Mouse (Mus musculus): ENCODE measurements around the gene Vmn1r214. TPM values are rescaled to one million over a fixed set of nuclear protein-coding genes. Genes with fewer than 3 reads are reported as not detected.

The Vmn1r214 gene
- not detected in 2 replicates for polyA plus RNA-seq (2014; fragmentation: Nextera tagmentation; extraction: Ambion mirVana)

GRCm38 (mm10) chr13:23030118-23030517 lies at the start of gene Vmn1r214:
Gene Vmn1r214 (plus strand): TSS chr13:23030418.
- H3K9me3 ChIP-seq (ENCODE audit: control insufficient read depth, low read length) = no peaks in the 10 kb centered on the region
- DNase-seq (ENCODE audit: low spot score) = no peak
- no peaks in the 10 kb centered on the region for H3K4me1 ChIP-seq (replicated peaks; ENCODE audit: control insufficient read depth, insufficient read depth, low read length)
- no peak within 1 kb of the TSS for H3K4me3 ChIP-seq (ENCODE audit: low read depth, low read length)
- no peak within 1 kb of the TSS for H3K27ac ChIP-seq (ENCODE audit: low read depth, low read length)
- H3K4me2 ChIP-seq = no peak within 1 kb of the TSS
- ATAC-seq (replicated peaks; ENCODE audit: low FRiP score) = no peak
- 73% methylated on average over 3 of the region's 3 CpGs for WGBS
- no peaks in the 10 kb centered on the region for H3K27me3 ChIP-seq (replicated peaks; ENCODE audit: control insufficient read depth, insufficient read depth, low read length)
- H3K36me3 ChIP-seq (ENCODE audit: control insufficient read depth, insufficient read depth, low read length) = no peaks in the 10 kb centered on the region
- H3K9ac ChIP-seq (ENCODE audit: low read depth, low read length) = no peak within 1 kb of the TSS

- H3K27ac ChIP-seq (ENCODE audit: low read depth, low read length) = no peak overlapping the region
- H3K9ac ChIP-seq (ENCODE audit: low read depth, low read length) = no peak overlapping the region
- no peaks in the 10 kb centered on the region for H3K27me3 ChIP-seq (replicated peaks; ENCODE audit: control insufficient read depth, insufficient read depth, low read length)
- no peak overlapping the region for H3K4me2 ChIP-seq
- ATAC-seq (replicated peaks; ENCODE audit: low FRiP score) = no peak
- WGBS = 77% methylated on average over 11 of the region's 11 CpGs
- no peaks in the 10 kb centered on the region for H3K9me3 ChIP-seq (ENCODE audit: control insufficient read depth, low read length)
- no peaks in the 10 kb centered on the region for H3K4me1 ChIP-seq (replicated peaks; ENCODE audit: control insufficient read depth, insufficient read depth, low read length)
- no peak overlapping the region for H3K4me3 ChIP-seq (ENCODE audit: low read depth, low read length)
- DNase-seq (ENCODE audit: low spot score) = no peak
- H3K36me3 ChIP-seq (ENCODE audit: control insufficient read depth, insufficient read depth, low read length) = no peaks in the 10 kb centered on the region
These were observed 39.9 kb upstream of the Vmn1r214 start for GRCm38 (mm10) chr13:22990214-22990891.

GRCm38 (mm10) chr13:22992178-22992700 lies 38.0 kb upstream of the Vmn1r214 start:
- no peak overlapping the region for H3K9ac ChIP-seq (ENCODE audit: low read depth, low read length)
- H3K4me3 ChIP-seq (ENCODE audit: low read depth, low read length) = no peak overlapping the region
- H3K4me1 ChIP-seq (replicated peaks; ENCODE audit: control insufficient read depth, insufficient read depth, low read length) = no peaks in the 10 kb centered on the region
- 39% methylated on average over 1 of the region's 1 CpGs for WGBS
- no peaks in the 10 kb centered on the region for H3K9me3 ChIP-seq (ENCODE audit: control insufficient read depth, low read length)
- H3K36me3 ChIP-seq (ENCODE audit: control insufficient read depth, insufficient read depth, low read length) = no peaks in the 10 kb centered on the region
- no peak overlapping the region for H3K4me2 ChIP-seq
- no peak overlapping the region for H3K27ac ChIP-seq (ENCODE audit: low read depth, low read length)
- no peaks in the 10 kb centered on the region for H3K27me3 ChIP-seq (replicated peaks; ENCODE audit: control insufficient read depth, insufficient read depth, low read length)
- DNase-seq (ENCODE audit: low spot score) = no peak
- ATAC-seq (replicated peaks; ENCODE audit: low FRiP score) = no peak

- 57% methylated on average over 2 of the region's 2 CpGs for WGBS
- DNase-seq (ENCODE audit: low spot score) (no peak), ATAC-seq (replicated peaks; ENCODE audit: low FRiP score) (no peak)
These were observed 37.5 kb upstream of the Vmn1r214 start for GRCm38 (mm10) chr13:22992721-22993120.

GRCm38 (mm10) chr13:23007356-23007755 lies 22.9 kb upstream of the Vmn1r214 start, which contains the start of gene Vmn1r213:
Gene Vmn1r213 (plus strand): TSS chr13:23007656.
- ATAC-seq (replicated peaks; ENCODE audit: low FRiP score) (no peak), DNase-seq (ENCODE audit: low spot score) (no peak)
- 73% methylated on average over 1 of the region's 1 CpGs for WGBS
- no peak within 1 kb of the TSS for H3K4me2 ChIP-seq
- no peaks in the 10 kb centered on the region for H3K4me1 ChIP-seq (replicated peaks; ENCODE audit: control insufficient read depth, insufficient read depth, low read length)
- H3K9me3 ChIP-seq (ENCODE audit: control insufficient read depth, low read length) = no peaks in the 10 kb centered on the region
- H3K27ac ChIP-seq (ENCODE audit: low read depth, low read length) = no peak within 1 kb of the TSS
- no peaks in the 10 kb centered on the region for H3K36me3 ChIP-seq (ENCODE audit: control insufficient read depth, insufficient read depth, low read length)
- H3K9ac ChIP-seq (ENCODE audit: low read depth, low read length) = no peak within 1 kb of the TSS
- no peaks in the 10 kb centered on the region for H3K27me3 ChIP-seq (replicated peaks; ENCODE audit: control insufficient read depth, insufficient read depth, low read length)
- H3K4me3 ChIP-seq (ENCODE audit: low read depth, low read length) = no peak within 1 kb of the TSS

More at GRCm38 (mm10) chr13:22992721-22993120, 37.5 kb upstream of the Vmn1r214 start:
- Histone ChIP-seq H3K36me3 (ENCODE audit: control insufficient read depth, insufficient read depth, low read length) (no peaks in the 10 kb centered on the region), H3K9ac (ENCODE audit: low read depth, low read length) (no peak overlapping the region), H3K27ac (ENCODE audit: low read depth, low read length) (no peak overlapping the region), H3K4me1 (replicated peaks; ENCODE audit: control insufficient read depth, insufficient read depth, low read length) (no peaks in the 10 kb centered on the region), H3K4me3 (ENCODE audit: low read depth, low read length) (no peak overlapping the region), H3K4me2 (no peak overlapping the region), H3K27me3 (replicated peaks; ENCODE audit: control insufficient read depth, insufficient read depth, low read length) (no peaks in the 10 kb centered on the region), H3K9me3 (ENCODE audit: control insufficient read depth, low read length) (no peaks in the 10 kb centered on the region)

GRCm38 (mm10) chr13:23018158-23018557 lies 12.1 kb upstream of the Vmn1r214 start:
- Histone ChIP-seq H3K27ac (ENCODE audit: low read depth, low read length) (no peak overlapping the region), H3K4me2 (no peak overlapping the region), H3K36me3 (ENCODE audit: control insufficient read depth, insufficient read depth, low read length) (no peaks in the 10 kb centered on the region), H3K4me1 (replicated peaks; ENCODE audit: control insufficient read depth, insufficient read depth, low read length) (no peaks in the 10 kb centered on the region), H3K4me3 (ENCODE audit: low read depth, low read length) (no peak overlapping the region), H3K27me3 (replicated peaks; ENCODE audit: control insufficient read depth, insufficient read depth, low read length) (no peaks in the 10 kb centered on the region), H3K9ac (ENCODE audit: low read depth, low read length) (no peak overlapping the region), H3K9me3 (ENCODE audit: control insufficient read depth, low read length) (no peaks in the 10 kb centered on the region)
- DNase-seq (ENCODE audit: low spot score) (no peak), ATAC-seq (replicated peaks; ENCODE audit: low FRiP score) (no peak)

- H3K27ac ChIP-seq (ENCODE audit: low read depth, low read length) = no peak overlapping the region
- no peaks in the 10 kb centered on the region for H3K4me1 ChIP-seq (replicated peaks; ENCODE audit: control insufficient read depth, insufficient read depth, low read length)
- no peaks in the 10 kb centered on the region for H3K27me3 ChIP-seq (replicated peaks; ENCODE audit: control insufficient read depth, insufficient read depth, low read length)
- H3K9me3 ChIP-seq (ENCODE audit: control insufficient read depth, low read length) = no peaks in the 10 kb centered on the region
- DNase-seq (ENCODE audit: low spot score) (no peak), ATAC-seq (replicated peaks; ENCODE audit: low FRiP score) (no peak)
- H3K9ac ChIP-seq (ENCODE audit: low read depth, low read length) = no peak overlapping the region
- no peak overlapping the region for H3K4me2 ChIP-seq
- no peak overlapping the region for H3K4me3 ChIP-seq (ENCODE audit: low read depth, low read length)
- no peaks in the 10 kb centered on the region for H3K36me3 ChIP-seq (ENCODE audit: control insufficient read depth, insufficient read depth, low read length)
These were observed 5.4 kb upstream of the Vmn1r214 start for GRCm38 (mm10) chr13:23024812-23025211.

GRCm38 (mm10) chr13:23057778-23058177 lies 27.6 kb downstream of the Vmn1r214 start:
- H3K9me3 ChIP-seq (ENCODE audit: control insufficient read depth, low read length) = no peaks in the 10 kb centered on the region
- no peak overlapping the region for H3K27ac ChIP-seq (ENCODE audit: low read depth, low read length)
- H3K4me1 ChIP-seq (replicated peaks; ENCODE audit: control insufficient read depth, insufficient read depth, low read length) = no peaks in the 10 kb centered on the region
- DNase-seq (ENCODE audit: low spot score) (no peak), ATAC-seq (replicated peaks; ENCODE audit: low FRiP score) (no peak)
- no peak overlapping the region for H3K4me2 ChIP-seq
- no peaks in the 10 kb centered on the region for H3K36me3 ChIP-seq (ENCODE audit: control insufficient read depth, insufficient read depth, low read length)
- WGBS = 48% methylated on average over 1 of the region's 1 CpGs
- H3K27me3 ChIP-seq (replicated peaks; ENCODE audit: control insufficient read depth, insufficient read depth, low read length) = no peaks in the 10 kb centered on the region
- no peak overlapping the region for H3K4me3 ChIP-seq (ENCODE audit: low read depth, low read length)
- H3K9ac ChIP-seq (ENCODE audit: low read depth, low read length) = no peak overlapping the region

GRCm38 (mm10) chr13:23067725-23068124 lies 37.5 kb downstream of the Vmn1r214 start, which contains the start of gene Vmn1r215:
Gene Vmn1r215 (plus strand): TSS chr13:23068025.
- Histone ChIP-seq H3K9me3 (ENCODE audit: control insufficient read depth, low read length) (no peaks in the 10 kb centered on the region), H3K27me3 (replicated peaks; ENCODE audit: control insufficient read depth, insufficient read depth, low read length) (no peaks in the 10 kb centered on the region), H3K9ac (ENCODE audit: low read depth, low read length) (no peak within 1 kb of the TSS), H3K4me1 (replicated peaks; ENCODE audit: control insufficient read depth, insufficient read depth, low read length) (no peaks in the 10 kb centered on the region), H3K27ac (ENCODE audit: low read depth, low read length) (no peak within 1 kb of the TSS), H3K36me3 (ENCODE audit: control insufficient read depth, insufficient read depth, low read length) (no peaks in the 10 kb centered on the region), H3K4me3 (ENCODE audit: low read depth, low read length) (no peak within 1 kb of the TSS), H3K4me2 (no peak within 1 kb of the TSS)
- WGBS = 77% methylated on average over 1 of the region's 1 CpGs
- ATAC-seq (replicated peaks; ENCODE audit: low FRiP score) (no peak), DNase-seq (ENCODE audit: low spot score) (no peak)

Data from liver, embryonic 11.5 days (tissue).